Mouse (Mus musculus): ENCODE measurements around the gene Ifrd2.

- TF ChIP-seq CTCF (IDR thresholded peaks at IDR 0.05; ENCODE audit: extremely low read depth, insufficient read length, insufficient replicate concordance, low read depth, low read length) (no peak), POLR2A (IDR thresholded peaks at IDR 0.05; ENCODE audit: low read depth, low read length) (no peak)
These were observed 30.7 kb downstream of the Ifrd2 start for GRCm38 (mm10) chr9:107618098-107618497.

All from small intestine, adult 2 months (tissue).